Mouse (Mus musculus) hindbrain, embryonic 11.5 days (tissue): Measurements from ENCODE around the gene Tspyl2. TPM values are rescaled to one million over a fixed set of nuclear protein-coding genes. Genes with fewer than 3 reads are reported as not detected.

Experiments used
- ATAC-seq: fragments of 200-750 bp; cut with Nextera tagmentation; 2 replicates; pipeline ENCODE4 v1.8.0; 2017; ENCODE audit warnings: mild to moderate bottlenecking, moderate TSS enrichment, moderate library complexity; ENCODE audit not compliant: low FRiP score
- DNase-seq: peaks from one replicate; pipeline ENCODE4 v3.0.0-alpha.2; 2015; ENCODE audit warnings: low spot score
- H3K27ac ChIP-seq: fragments of 300-500 bp; sonication (generic); 2 replicates; pipeline ENCODE4 v1.5.1; 2014; ENCODE audit warnings: mild to moderate bottlenecking, low read depth, low read length
- H3K27me3 ChIP-seq: fragments of 300-500 bp; sonication (generic); 2 replicates; pipeline ENCODE4 v1.6.1; 2014; ENCODE audit warnings: mild to moderate bottlenecking, low read length, moderate library complexity, mixed read lengths; ENCODE audit not compliant: control insufficient read depth, insufficient read depth
- H3K36me3 ChIP-seq: fragments of 300-500 bp; sonication (generic); 2 replicates; pipeline ENCODE4 v1.6.1; 2014; ENCODE audit warnings: mild to moderate bottlenecking, low read length, moderate library complexity, mixed read lengths; ENCODE audit not compliant: control insufficient read depth, insufficient read depth
- H3K4me1 ChIP-seq: fragments of 300-500 bp; sonication (generic); replicated peaks from 2 replicates; pipeline ENCODE4 v1.6.1; 2014; ENCODE audit warnings: low read length, mixed read lengths; ENCODE audit not compliant: control insufficient read depth, insufficient read depth
- H3K4me2 ChIP-seq: fragments of 300-500 bp; sonication (generic); replicated peaks from 2 replicates; pipeline ENCODE4 v1.6.1; 2014; ENCODE audit warnings: mild to moderate bottlenecking, low read depth, low read length
- H3K4me3 ChIP-seq: fragments of 300-500 bp; sonication (generic); 2 replicates; pipeline ENCODE4 v1.5.1; 2014; ENCODE audit warnings: low read depth, low read length
- H3K9ac ChIP-seq: fragments of 300-500 bp; sonication (generic); 2 replicates; pipeline ENCODE4 v1.6.1; 2014; ENCODE audit warnings: low read depth, low read length
- H3K9me3 ChIP-seq: fragments of 300-500 bp; sonication (generic); 2 replicates; pipeline ENCODE4 v1.6.1; 2016; ENCODE audit warnings: low read length; ENCODE audit not compliant: control insufficient read depth
- WGBS: fragments of 180-500 bp; shearing (Covaris S2); extraction: QIAGEN DNeasy Blood & Tissue Kit; methylation state at CpG from one replicate; pipeline ENCODE4 v1.1.7; 2014; 5-methylcytosine and 5-hydroxymethylcytosine counted together
- polyA plus RNA-seq: library from polyadenylated mRNA; unstranded; fragments of >200 nt; fragmentation: Nextera tagmentation; extraction: Ambion mirVana; gene quantifications from 2 replicates; pipeline ENCODE4 v1.2.1, GENCODE M21; 2014

The Tspyl2 gene
- 29.4 and 38.5 TPM in 2 replicates for polyA plus RNA-seq

DNA sequence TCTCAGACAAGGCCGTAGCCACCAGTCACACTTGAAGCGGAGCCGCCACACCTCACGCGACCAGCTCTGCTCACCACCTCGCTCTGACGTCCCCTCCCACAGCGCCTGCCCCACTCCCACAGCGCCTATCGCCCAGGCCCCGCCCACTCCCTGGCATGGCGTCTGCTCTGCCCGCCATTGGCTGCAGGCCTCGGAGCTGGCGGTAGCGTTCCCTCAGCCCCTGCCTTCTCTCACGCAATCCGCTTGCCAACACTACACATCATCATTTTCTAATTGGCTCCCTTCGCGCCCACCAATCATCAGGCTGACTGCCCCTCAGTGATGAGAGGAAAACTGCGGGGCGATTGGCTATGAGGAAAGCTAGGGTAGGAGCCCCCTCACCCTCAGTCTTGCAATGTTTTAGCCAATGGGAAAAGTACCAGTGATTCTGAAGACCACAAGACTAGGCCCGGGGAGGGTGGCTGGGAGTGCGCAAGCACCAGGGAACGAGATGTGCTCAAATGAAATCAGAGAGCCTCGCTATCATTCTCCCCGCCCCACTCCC, at the start of gene Tspyl2:
TSS of gene Tspyl2 (minus strand) at position 68 of the 544 bp plus-strand sequence.
- peak within 1 kb of the TSS; percentile 68 for H3K9ac ChIP-seq
- peaks cover 4% of the 10 kb centered on the region; the same call in 1 of the 2 replicates for H3K36me3 ChIP-seq
- no peaks in the 10 kb centered on the region for H3K9me3 ChIP-seq
- peaks cover 57% of the 10 kb centered on the region for H3K27me3 ChIP-seq
- DNase-seq (peak; percentile 89), ATAC-seq (peak; percentile 98)
- H3K4me2 ChIP-seq: peak within 1 kb of the TSS; percentile 54
- WGBS: 11% methylated on average over 27 of the region's 27 CpGs
- peak within 1 kb of the TSS; percentile 54 for H3K27ac ChIP-seq
- H3K4me1 ChIP-seq: no peaks in the 10 kb centered on the region
- H3K4me3 ChIP-seq: peak within 1 kb of the TSS; percentile 59

GRCm38 (mm10) chrX:152368397-152369273, 26.4 kb upstream of the Tspyl2 start, which contains the start of gene Gpr173:
Gene Gpr173 (minus strand): TSS chrX:152368704.
- WGBS: 12% methylated on average over 20 of the region's 24 CpGs
- H3K9me3 ChIP-seq: no peaks in the 10 kb centered on the region
- peak within 1 kb of the TSS; percentile 52 for H3K4me3 ChIP-seq
- no peaks in the 10 kb centered on the region for H3K36me3 ChIP-seq
- DNase-seq (peak; percentile 77), ATAC-seq (peak; percentile 96)
- no peaks in the 10 kb centered on the region for H3K4me1 ChIP-seq
- H3K27ac ChIP-seq: peak within 1 kb of the TSS; percentile 72
- H3K27me3 ChIP-seq: peaks cover 20% of the 10 kb centered on the region
- H3K9ac ChIP-seq: peak within 1 kb of the TSS; percentile 71
- peak within 1 kb of the TSS; percentile 48 for H3K4me2 ChIP-seq

GRCm38 (mm10) chrX:152368054-152368396, 25.8 kb upstream of the Tspyl2 start:
- peak overlapping the region; percentile 52 for H3K4me3 ChIP-seq
- peak; percentile 25 for DNase-seq
- no peak; the same call in 1 of the 2 replicates for ATAC-seq
- no peaks in the 10 kb centered on the region for H3K4me1 ChIP-seq
- H3K4me2 ChIP-seq: peak overlapping the region; percentile 48
- no peaks in the 10 kb centered on the region for H3K36me3 ChIP-seq
- WGBS: 29% methylated on average over 4 of the region's 4 CpGs
- H3K27me3 ChIP-seq: peaks cover 22% of the 10 kb centered on the region
- H3K27ac ChIP-seq: peak overlapping the region; percentile 72
- H3K9ac ChIP-seq: peak overlapping the region; percentile 71
- no peaks in the 10 kb centered on the region for H3K9me3 ChIP-seq

DNA sequence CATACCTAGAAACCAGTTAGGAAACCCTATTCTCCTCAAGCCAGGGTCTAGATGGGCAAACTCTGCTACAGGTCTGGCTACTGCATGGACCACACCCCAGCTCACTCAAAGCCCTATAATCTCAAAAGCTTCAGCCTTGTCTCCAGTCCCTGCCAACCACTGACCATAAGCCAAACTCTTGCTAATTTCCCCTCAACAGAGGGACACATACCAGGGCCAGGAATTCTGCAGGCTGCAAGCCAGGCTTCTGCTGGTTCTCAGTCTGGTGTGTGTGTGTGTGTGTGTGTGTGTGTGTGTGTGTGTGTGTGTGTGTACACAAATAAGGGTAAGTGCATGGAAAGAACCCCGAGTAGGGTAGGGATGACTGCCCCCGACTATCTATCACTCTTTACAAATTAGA, 24.2 kb upstream of the Tspyl2 start:
- no peak overlapping the region for H3K27ac ChIP-seq
- H3K9ac ChIP-seq: no peak overlapping the region
- no peaks in the 10 kb centered on the region for H3K36me3 ChIP-seq
- no peak for ATAC-seq
- no peak for DNase-seq
- WGBS: 83% methylated on average over 2 of the region's 2 CpGs
- H3K4me3 ChIP-seq: no peak overlapping the region
- H3K4me1 ChIP-seq: no peaks in the 10 kb centered on the region
- H3K4me2 ChIP-seq: no peak overlapping the region; the same call in 1 of the 2 replicates
- peaks cover 22% of the 10 kb centered on the region for H3K27me3 ChIP-seq
- no peaks in the 10 kb centered on the region for H3K9me3 ChIP-seq

DNA sequence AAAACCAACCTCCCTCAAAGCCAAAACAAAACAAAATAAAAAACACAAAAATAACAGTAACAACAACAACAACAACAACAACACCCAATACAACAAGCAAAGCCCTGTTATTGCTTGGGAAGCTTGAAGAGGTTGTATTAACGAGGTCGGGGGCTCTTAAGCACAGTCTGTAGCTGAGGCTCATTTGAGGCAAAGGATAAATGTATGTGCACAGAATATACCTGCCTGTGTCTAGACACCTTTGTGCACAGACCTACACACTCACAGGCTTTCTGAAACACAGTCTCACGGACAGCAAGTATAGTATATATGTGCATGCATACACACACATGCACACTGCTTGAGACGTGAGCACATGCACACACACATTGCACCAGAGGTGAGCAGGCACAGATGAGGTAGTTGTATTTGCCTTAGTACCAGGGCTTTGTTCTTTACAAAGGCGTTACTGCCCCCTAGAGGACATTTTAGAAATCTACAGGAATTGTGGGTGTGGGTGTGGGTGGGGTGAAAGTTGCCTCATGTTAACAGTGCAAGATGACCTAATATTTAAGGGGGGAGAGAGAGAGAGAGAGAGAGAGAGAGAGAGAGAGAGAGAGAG, 10.4 kb upstream of the Tspyl2 start:
- Histone ChIP-seq H3K27me3 (peaks cover 14% of the 10 kb centered on the region), H3K4me2 (no peak overlapping the region), H3K4me3 (no peak overlapping the region), H3K36me3 (no peaks in the 10 kb centered on the region), H3K9me3 (no peaks in the 10 kb centered on the region), H3K4me1 (no peaks in the 10 kb centered on the region), H3K27ac (no peak overlapping the region), H3K9ac (no peak overlapping the region)
- 29% methylated on average over 5 of the region's 5 CpGs for WGBS
- peak; percentile 65 for DNase-seq
- ATAC-seq: peak; percentile 78

DNA sequence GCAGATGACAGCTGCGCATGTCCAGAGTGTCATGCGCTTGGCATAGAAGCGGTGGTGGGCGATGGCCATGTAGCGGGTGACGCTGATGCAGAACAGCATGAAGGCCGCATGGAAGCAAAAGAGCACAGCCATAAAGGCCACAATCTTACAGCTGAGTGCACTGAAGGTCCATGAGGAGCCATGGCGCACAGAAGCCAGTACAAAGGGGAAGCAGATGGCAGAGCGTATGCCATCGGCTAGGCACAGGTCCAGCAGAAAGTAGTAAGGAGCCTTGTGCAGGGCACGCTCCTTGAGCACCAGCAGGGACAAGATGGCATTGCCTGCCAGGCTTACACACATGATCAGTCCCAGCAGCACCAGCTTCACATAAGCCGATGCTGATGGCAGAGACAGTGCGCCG, 4.8 kb upstream of the Tspyl2 start:
- Histone ChIP-seq H3K36me3 (no peaks in the 10 kb centered on the region), H3K27ac (no peak overlapping the region), H3K4me1 (no peaks in the 10 kb centered on the region), H3K9me3 (no peaks in the 10 kb centered on the region), H3K4me3 (no peak overlapping the region), H3K27me3 (peaks cover 49% of the 10 kb centered on the region), H3K9ac (no peak overlapping the region), H3K4me2 (no peak overlapping the region)
- no peak for DNase-seq
- 96% methylated on average over 14 of the region's 14 CpGs for WGBS
- ATAC-seq: no peak

DNA sequence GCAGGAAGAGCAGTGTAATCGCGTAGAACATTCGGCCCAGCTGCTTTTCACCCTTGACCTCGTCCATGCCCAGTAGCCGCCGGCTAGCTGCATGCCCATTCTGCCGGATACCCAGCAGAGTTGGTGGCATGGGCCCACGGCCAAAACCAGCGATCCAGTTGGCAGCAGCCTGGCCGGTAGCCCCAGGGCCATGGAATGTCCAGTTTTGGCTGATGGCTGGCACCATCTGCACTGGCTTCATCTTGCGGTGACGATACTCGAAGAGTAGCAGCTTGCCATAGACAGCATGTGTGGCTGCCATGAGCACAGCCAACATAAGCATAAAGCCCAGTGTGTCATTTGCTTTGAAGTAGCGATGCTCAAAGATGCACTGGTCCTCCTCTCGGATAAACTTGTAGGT, 4.4 kb upstream of the Tspyl2 start:
- no peak overlapping the region for H3K27ac ChIP-seq
- 93% methylated on average over 15 of the region's 15 CpGs for WGBS
- no peak overlapping the region for H3K9ac ChIP-seq
- ATAC-seq (no peak), DNase-seq (no peak)
- H3K36me3 ChIP-seq: no peaks in the 10 kb centered on the region
- no peak overlapping the region for H3K4me3 ChIP-seq
- H3K4me1 ChIP-seq: no peaks in the 10 kb centered on the region
- H3K9me3 ChIP-seq: no peaks in the 10 kb centered on the region
- H3K4me2 ChIP-seq: no peak overlapping the region
- H3K27me3 ChIP-seq: peaks cover 53% of the 10 kb centered on the region

GRCm38 (mm10) chrX:152342903-152343302, 678 bp upstream of the Tspyl2 start:
- H3K4me1 ChIP-seq: no peaks in the 10 kb centered on the region
- no peak for DNase-seq
- no peaks in the 10 kb centered on the region for H3K9me3 ChIP-seq
- no peak for ATAC-seq
- H3K4me3 ChIP-seq: peak overlapping the region; percentile 22
- peak overlapping the region; percentile 54; the same call in 1 of the 2 replicates for H3K27ac ChIP-seq
- no peak overlapping the region for H3K9ac ChIP-seq
- H3K27me3 ChIP-seq: peaks cover 57% of the 10 kb centered on the region
- WGBS: 32% methylated on average over 6 of the region's 6 CpGs
- peaks cover 4% of the 10 kb centered on the region; the same call in 1 of the 2 replicates for H3K36me3 ChIP-seq
- peak overlapping the region; percentile 31; the same call in 1 of the 2 replicates for H3K4me2 ChIP-seq
